Mouse (Mus musculus) midbrain, embryonic 14.5 days (tissue): ENCODE data around the gene Ly6g6f. TPM values are rescaled to one million over a fixed set of nuclear protein-coding genes. Genes with fewer than 3 reads are reported as not detected.

Experiments used
- ATAC-seq: fragments of 200-750 bp; cut with Nextera tagmentation; 2 replicates; pipeline ENCODE4 v1.8.0; 2017; ENCODE audit warnings: moderate number of reproducible peaks, moderate library complexity; ENCODE audit not compliant: low FRiP score, low TSS enrichment
- DNase-seq: peaks from one replicate; pipeline ENCODE4 v3.0.0-alpha.2; 2015
- H3K27ac ChIP-seq: fragments of 300-500 bp; sonication (generic); replicated peaks from 2 replicates; pipeline ENCODE4 v1.5.1; 2014; ENCODE audit warnings: mild to moderate bottlenecking, low read depth, low read length, moderate library complexity
- H3K27me3 ChIP-seq: fragments of 300-500 bp; sonication (generic); 2 replicates; pipeline ENCODE4 v1.6.1; 2014; ENCODE audit warnings: low read length, control low read depth, mixed read lengths; ENCODE audit not compliant: control insufficient read depth, insufficient read depth
- H3K36me3 ChIP-seq: fragments of 300-500 bp; sonication (generic); 2 replicates; pipeline ENCODE4 v1.6.1; 2014; ENCODE audit warnings: low read length, control low read depth; ENCODE audit not compliant: control insufficient read depth, insufficient read depth
- H3K4me1 ChIP-seq: fragments of 300-500 bp; sonication (generic); 2 replicates; pipeline ENCODE4 v1.6.1; 2014; ENCODE audit warnings: mild to moderate bottlenecking, antibody characterized with exemption, low read length, control low read depth; ENCODE audit not compliant: control insufficient read depth, insufficient read depth
- H3K4me2 ChIP-seq: fragments of 300-500 bp; sonication (generic); 2 replicates; pipeline ENCODE4 v1.6.1; 2014; ENCODE audit warnings: mild to moderate bottlenecking, low read length, moderate library complexity
- H3K4me3 ChIP-seq: fragments of 300-500 bp; sonication (generic); replicated peaks from 2 replicates; pipeline ENCODE4 v1.5.1; 2014; ENCODE audit warnings: low read depth, low read length
- H3K9ac ChIP-seq: fragments of 300-500 bp; sonication (generic); replicated peaks from 2 replicates; pipeline ENCODE4 v1.6.1; 2014; ENCODE audit warnings: mild to moderate bottlenecking, low read length, moderate library complexity
- H3K9me3 ChIP-seq: fragments of 300-500 bp; sonication (generic); 2 replicates; pipeline ENCODE4 v1.6.1; 2016; ENCODE audit warnings: low read length, control low read depth, mixed read lengths; ENCODE audit not compliant: control insufficient read depth
- WGBS: fragments of 180-500 bp; shearing (Covaris S2); extraction: QIAGEN DNeasy Blood & Tissue Kit; methylation state at CpG from one replicate; pipeline ENCODE4 v1.1.7; 2014; 5-methylcytosine and 5-hydroxymethylcytosine counted together
- polyA plus RNA-seq: library from polyadenylated mRNA; unstranded; fragments of >200 nt; fragmentation: Nextera tagmentation; extraction: Ambion mirVana; gene quantifications from 2 replicates; pipeline ENCODE4 v1.2.1, GENCODE M21; 2014

The Ly6g6f gene
- polyA plus RNA-seq, 1 experiment from 2014 or later, result not detected

GRCm38 (mm10) chr17:35048149-35048931, 37.1 kb downstream of the Ly6g6f start:
- Histone ChIP-seq H3K9me3 (no peaks in the 10 kb centered on the region), H3K27ac (no peak overlapping the region), H3K4me2 (no peak overlapping the region), H3K4me3 (no peak overlapping the region), H3K4me1 (peaks cover 36% of the 10 kb centered on the region), H3K9ac (no peak overlapping the region), H3K27me3 (no peaks in the 10 kb centered on the region), H3K36me3 (no peaks in the 10 kb centered on the region)
- DNase-seq, result no peak
- ATAC-seq, result no peak
- WGBS, result 40% methylated on average over 11 of the region's 11 CpGs

GRCm38 (mm10) chr17:35047688-35048087, 37.7 kb downstream of the Ly6g6f start:
- H3K4me1 ChIP-seq, result peaks cover 35% of the 10 kb centered on the region
- DNase-seq (no peak), ATAC-seq (no peak)
- 55% methylated on average over 1 of the region's 1 CpGs for WGBS
- H3K4me3 ChIP-seq, result no peak overlapping the region
- no peaks in the 10 kb centered on the region for H3K27me3 ChIP-seq
- no peak overlapping the region for H3K4me2 ChIP-seq
- no peaks in the 10 kb centered on the region for H3K9me3 ChIP-seq
- no peak overlapping the region for H3K27ac ChIP-seq
- H3K36me3 ChIP-seq, result no peaks in the 10 kb centered on the region
- H3K9ac ChIP-seq, result no peak overlapping the region

GRCm38 (mm10) chr17:35046681-35047455, 38.5 kb downstream of the Ly6g6f start, which contains the start of gene Msh5:
TSS of gene Msh5 (minus strand) at chr17:35046745.
- 3% methylated on average over 33 of the region's 33 CpGs for WGBS
- peaks cover 27% of the 10 kb centered on the region for H3K4me1 ChIP-seq
- peak; percentile 98 for ATAC-seq

GRCm38 (mm10) chr17:35045807-35046680, 39.4 kb downstream of the Ly6g6f start:
- DNase-seq (no peak), ATAC-seq (no peak)
- peaks cover 19% of the 10 kb centered on the region for H3K4me1 ChIP-seq
- H3K27ac ChIP-seq, result peak overlapping the region; percentile 54
- peak overlapping the region; percentile 61 for H3K9ac ChIP-seq
- peak overlapping the region; percentile 91 for H3K4me2 ChIP-seq
- peak overlapping the region; percentile 51 for H3K4me3 ChIP-seq
- H3K27me3 ChIP-seq, result no peaks in the 10 kb centered on the region
- no peaks in the 10 kb centered on the region for H3K36me3 ChIP-seq
- no peaks in the 10 kb centered on the region for H3K9me3 ChIP-seq
- 6% methylated on average over 47 of the region's 48 CpGs for WGBS

More at GRCm38 (mm10) chr17:35046681-35047455, 38.5 kb downstream of the Ly6g6f start, which contains the start of gene Msh5:
- Histone ChIP-seq H3K27ac (peak within 1 kb of the TSS; percentile 54), H3K36me3 (no peaks in the 10 kb centered on the region), H3K27me3 (no peaks in the 10 kb centered on the region), H3K4me3 (peak within 1 kb of the TSS; percentile 51), H3K9me3 (no peaks in the 10 kb centered on the region), H3K4me2 (peak within 1 kb of the TSS; percentile 91), H3K9ac (peak within 1 kb of the TSS; percentile 61)
- DNase-seq, result peak; percentile 98

- Histone ChIP-seq H3K4me1 (peaks cover 16% of the 10 kb centered on the region), H3K9ac (no peak overlapping the region; the same call in 1 of the 2 replicates), H3K9me3 (no peaks in the 10 kb centered on the region), H3K27me3 (no peaks in the 10 kb centered on the region), H3K4me2 (peak overlapping the region; percentile 91), H3K4me3 (peak overlapping the region; percentile 51; the same call in 1 of the 2 replicates), H3K27ac (no peak overlapping the region), H3K36me3 (no peaks in the 10 kb centered on the region)
- ATAC-seq (no peak), DNase-seq (no peak)
- WGBS, result 92% methylated on average over 7 of the region's 7 CpGs
These were observed 40.3 kb downstream of the Ly6g6f start for GRCm38 (mm10) chr17:35044904-35045806.

- no peak overlapping the region for H3K4me3 ChIP-seq
- no peak overlapping the region for H3K27ac ChIP-seq
- 91% methylated on average over 4 of the region's 4 CpGs for WGBS
- H3K9ac ChIP-seq, result no peak overlapping the region
- ATAC-seq (no peak), DNase-seq (no peak)
- no peaks in the 10 kb centered on the region for H3K27me3 ChIP-seq
- no peak overlapping the region for H3K4me2 ChIP-seq
- no peaks in the 10 kb centered on the region for H3K36me3 ChIP-seq
- H3K4me1 ChIP-seq, result peaks cover 13% of the 10 kb centered on the region
- H3K9me3 ChIP-seq, result no peaks in the 10 kb centered on the region
These were observed 41.6 kb downstream of the Ly6g6f start for GRCm38 (mm10) chr17:35043794-35044193.

- ATAC-seq, result no peak
- no peaks in the 10 kb centered on the region for H3K4me1 ChIP-seq
- H3K9me3 ChIP-seq, result no peaks in the 10 kb centered on the region
- no peak overlapping the region for H3K4me3 ChIP-seq
- H3K9ac ChIP-seq, result no peak overlapping the region
- H3K36me3 ChIP-seq, result no peaks in the 10 kb centered on the region
- DNase-seq, result no peak
- WGBS, result 87% methylated on average over 11 of the region's 11 CpGs
- H3K27ac ChIP-seq, result no peak overlapping the region
- H3K4me2 ChIP-seq, result no peak overlapping the region
- no peaks in the 10 kb centered on the region for H3K27me3 ChIP-seq
These were observed 46.1 kb downstream of the Ly6g6f start for GRCm38 (mm10) chr17:35039121-35039873.
